Mouse (Mus musculus) ovary, adult 18-20 months (tissue): ENCODE results near the gene Gm11758.
"Not testable (repeated sequence)": the region's sequence is repeated elsewhere in the genome, so short reads cannot be mapped to it uniquely, and the experiment has no call there.

Experiments used
- DNase-seq: peaks from one replicate; pipeline ENCODE4 v3.0.0; 2022; ENCODE audit warnings: low spot score, mixed read lengths

The Gm11758 gene

GRCm38 (mm10) chr4:73876166-73876565, at the start of gene Gm11758:
Gm11758 (minus strand) TSS chr4:73876266.
- not testable (repeated sequence) for DNase-seq

GRCm38 (mm10) chr4:73920660-73921059, 44.6 kb upstream of the Gm11758 start, which contains the start of gene Gm11756:
Gm11756 (minus strand) TSS chr4:73920760.
- not testable (repeated sequence) for DNase-seq

- not testable (repeated sequence) for DNase-seq
Measured at GRCm38 (mm10) chr4:73905853-73906252, 29.8 kb upstream of the Gm11758 start, which contains the start of gene Gm13871. Gm13871 (minus strand) TSS chr4:73905953.

GRCm38 (mm10) chr4:73891012-73891411, 14.9 kb upstream of the Gm11758 start, which contains the start of gene Gm11757:
Gm11757 (minus strand) TSS chr4:73891112.
- DNase-seq, result not testable (repeated sequence)

- DNase-seq, result no peak
Measured at GRCm38 (mm10) chr4:73826587-73826986, 49.5 kb downstream of the Gm11758 start.
